Mouse (Mus musculus) thymus, postnatal 25 days (tissue): ENCODE results near the gene Kcnj1.

Experiments
- DNase-seq: peaks from one replicate; pipeline ENCODE4 v3.0.0; 2022

The Kcnj1 gene

DNA sequence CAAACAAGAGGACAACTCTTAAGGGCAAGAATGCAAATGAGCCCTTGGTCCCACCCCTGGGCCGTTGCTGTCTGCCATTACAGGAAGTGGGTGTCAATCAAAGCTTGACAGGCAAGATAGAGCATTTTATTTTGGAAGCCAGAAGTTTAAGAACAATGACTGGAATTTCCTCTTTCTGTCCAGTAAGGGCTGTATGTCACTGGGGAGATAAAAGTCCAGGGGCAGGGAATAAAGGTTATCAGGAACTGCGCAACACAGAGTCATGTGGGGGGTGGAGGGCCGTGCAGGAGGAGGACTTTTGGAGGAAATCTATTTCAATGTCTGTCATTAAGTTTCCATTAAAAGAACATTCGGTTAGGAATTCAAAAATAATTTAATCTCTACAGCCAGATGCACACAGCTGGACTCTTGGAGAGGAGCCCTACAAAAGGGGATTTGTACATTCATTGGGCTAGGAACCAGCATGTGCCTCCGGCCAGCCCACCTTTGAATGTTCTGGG lies 28.4 kb downstream of the Kcnj1 start:
- no peak for DNase-seq

DNA sequence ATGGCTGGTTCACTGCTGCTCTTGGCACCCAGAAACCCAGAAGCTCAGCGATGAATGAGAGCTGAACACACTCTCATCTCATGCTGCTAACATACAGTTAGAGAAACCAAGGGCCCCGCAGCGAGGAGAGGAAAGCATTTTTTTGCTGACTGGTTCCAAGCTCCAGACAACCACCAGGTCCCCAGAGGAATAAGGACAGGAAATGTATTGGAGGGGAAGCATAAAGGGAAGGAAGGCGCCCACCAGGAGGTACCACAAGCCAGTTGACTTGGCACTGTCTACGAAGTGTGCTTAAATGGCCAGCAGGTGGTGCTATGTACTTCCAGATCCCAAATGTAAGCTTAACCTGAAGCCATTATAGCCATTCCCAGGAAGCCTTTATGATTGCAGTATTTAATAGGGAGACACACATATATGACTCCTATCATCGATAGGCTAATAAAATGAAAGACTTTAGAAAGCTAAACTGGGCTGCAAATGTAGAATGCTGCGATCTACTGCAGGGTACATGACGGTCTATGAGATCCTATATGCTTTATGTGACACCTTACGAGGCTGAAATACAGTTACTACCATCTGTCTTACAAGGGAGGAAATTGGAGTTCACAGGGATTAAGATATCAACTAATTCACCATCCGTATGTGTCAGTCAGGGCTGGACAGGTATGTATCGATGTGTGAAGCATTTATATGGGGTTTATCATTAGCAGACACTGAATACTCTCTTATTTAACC lies 33.1 kb downstream of the Kcnj1 start:
- DNase-seq, result peak; percentile 69

DNA sequence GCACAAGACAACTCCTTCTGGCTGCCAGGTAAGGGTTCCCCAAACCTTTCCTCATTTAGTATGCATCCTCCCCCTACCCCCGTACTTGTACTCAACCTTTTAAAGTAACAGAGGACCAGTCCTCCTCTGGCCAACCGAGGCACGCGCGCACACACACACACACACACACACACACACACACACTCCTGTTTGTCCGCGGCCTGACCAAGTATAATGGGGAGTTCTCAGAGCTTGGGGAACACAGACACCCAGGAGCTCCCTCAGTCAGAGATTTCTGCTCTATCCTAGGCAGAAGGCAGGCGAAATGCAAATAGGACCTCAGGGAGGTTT lies 36.4 kb downstream of the Kcnj1 start:
- DNase-seq, result no peak

DNA sequence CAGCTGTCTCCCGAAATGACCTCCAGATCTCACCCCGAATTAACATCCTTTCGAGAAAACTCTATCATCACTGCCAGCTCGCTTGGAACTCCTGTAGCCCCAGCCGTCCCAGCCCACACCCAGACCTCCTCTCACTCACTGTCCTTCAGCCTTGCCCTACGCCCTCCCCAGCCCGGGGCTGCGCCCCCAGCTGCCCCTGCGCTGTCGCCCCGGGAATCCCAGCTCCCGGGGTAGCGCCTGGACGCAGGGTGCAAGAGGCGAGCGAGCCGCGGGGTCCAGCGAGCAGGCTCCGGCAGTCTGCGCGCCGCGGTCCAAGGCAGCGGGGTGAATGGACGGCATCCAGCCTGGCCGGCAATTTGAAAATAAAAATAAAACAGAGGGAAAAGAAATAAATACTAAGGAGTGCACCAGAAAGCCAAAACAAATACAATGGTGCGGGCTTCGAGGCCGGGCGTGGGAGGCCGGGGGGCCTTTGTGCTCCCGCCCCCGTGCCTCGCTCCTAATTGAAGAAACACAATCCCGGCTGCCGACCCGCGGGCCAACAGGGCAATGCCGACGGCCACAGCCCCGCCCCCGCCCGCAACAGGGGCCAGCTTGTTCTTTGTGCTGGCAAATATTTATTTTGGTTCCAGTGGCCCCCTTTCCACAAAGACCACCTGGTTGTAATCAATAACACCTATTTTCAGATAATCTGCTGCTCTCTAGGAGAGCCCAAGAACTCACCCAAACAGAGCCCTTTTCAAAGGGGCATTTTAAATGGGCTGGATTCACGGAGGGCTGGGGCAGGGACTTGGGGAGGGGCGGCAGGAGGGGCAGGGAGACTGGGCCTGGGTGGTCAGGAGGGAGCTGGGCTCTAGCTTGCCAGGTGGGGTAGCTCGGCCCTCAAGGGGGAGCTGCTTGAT lies 37.0 kb downstream of the Kcnj1 start:
- no peak for DNase-seq

DNA sequence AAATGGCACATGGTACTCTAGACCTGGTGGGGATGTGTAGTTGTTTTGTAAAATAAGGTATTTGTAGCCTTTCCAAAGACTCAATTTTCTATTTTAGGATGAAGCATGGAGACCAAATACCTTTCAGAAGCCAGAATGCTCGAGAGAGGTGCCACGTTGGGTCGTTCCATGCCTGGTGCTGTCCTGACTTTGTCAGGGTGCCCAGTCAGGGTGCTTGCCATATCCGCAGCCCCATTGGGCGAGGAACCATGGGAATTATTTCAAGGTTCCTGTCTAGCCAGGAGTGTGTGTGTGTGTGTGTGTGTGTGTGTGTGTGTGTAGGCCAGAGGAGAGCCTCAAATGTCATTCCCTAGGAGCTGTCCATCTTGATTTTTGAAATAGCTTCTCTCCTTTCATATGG lies 38.4 kb downstream of the Kcnj1 start:
- DNase-seq, result no peak

DNA sequence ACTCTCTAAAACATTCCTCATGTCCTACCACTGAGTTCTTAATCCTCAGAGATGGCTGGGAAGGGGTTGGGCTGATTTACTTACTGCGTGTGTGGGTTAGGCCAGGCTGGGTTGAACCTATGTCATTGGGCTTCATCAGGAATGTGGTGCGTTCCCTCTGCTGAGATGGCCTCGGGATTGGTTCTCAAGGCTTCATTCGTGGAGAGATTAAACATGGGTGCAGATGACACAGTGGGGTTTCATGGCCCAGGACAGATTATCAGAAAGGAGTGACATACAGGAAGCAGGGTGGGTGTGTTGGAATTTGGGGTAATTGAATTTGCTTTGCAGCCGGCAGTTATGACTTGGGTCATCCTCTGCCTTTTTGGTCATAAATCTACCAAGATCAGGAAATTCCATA lies 39.2 kb downstream of the Kcnj1 start:
- DNase-seq, result no peak

DNA sequence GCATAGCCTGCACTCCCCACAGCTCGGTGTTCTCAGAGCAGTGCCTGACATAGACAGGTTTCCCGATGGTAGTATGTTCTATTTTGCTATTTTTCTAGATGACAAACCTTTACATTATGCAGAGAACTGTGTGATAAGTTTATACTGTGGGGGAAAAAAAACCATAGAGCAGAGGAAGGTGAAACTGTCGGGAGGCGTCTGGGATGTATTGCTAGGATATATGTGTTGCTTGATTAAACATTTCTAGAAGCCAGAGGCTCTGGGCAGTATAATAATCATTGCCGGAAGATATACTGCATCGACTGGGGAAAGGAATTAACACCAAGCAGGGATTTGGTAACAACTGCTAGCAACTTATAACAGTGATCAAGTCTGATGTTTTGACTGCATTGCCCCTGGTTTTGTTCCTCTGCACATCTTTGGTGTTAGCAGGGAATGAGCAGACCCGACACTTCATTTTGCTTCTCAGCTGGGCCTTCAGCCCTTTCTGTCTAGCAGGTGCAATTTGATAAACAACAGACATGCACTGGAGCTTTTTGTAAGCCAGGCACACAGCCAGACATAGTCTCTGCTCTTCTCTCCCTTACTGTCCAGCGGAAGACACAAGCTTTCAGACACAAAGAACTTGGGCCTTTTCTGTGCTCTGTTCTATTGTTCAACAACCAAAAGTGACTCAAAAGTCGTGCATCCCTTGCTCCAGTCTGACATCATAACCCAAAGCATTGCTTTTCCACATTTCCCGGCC lies 40.7 kb downstream of the Kcnj1 start:
- no peak for DNase-seq

DNA sequence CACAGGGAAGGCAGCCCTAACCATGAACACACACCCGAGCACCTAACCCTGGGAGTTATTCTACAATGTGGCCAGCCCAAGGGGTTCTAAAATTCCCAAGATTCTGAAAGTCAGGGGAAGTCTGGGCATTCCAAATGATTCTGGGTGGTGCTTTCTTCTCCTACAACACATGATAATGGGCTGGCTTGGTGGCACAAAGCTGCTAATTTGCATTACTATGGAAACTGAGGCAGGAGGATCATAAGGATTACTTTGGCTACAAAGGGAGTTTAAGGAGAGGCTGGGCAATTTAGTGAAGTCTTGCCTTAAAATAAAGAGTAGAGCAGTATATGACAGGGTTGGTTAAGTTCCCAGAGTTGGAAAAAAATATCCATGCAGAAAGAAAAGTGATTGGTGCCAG lies 42.7 kb downstream of the Kcnj1 start:
- DNase-seq, result no peak

DNA sequence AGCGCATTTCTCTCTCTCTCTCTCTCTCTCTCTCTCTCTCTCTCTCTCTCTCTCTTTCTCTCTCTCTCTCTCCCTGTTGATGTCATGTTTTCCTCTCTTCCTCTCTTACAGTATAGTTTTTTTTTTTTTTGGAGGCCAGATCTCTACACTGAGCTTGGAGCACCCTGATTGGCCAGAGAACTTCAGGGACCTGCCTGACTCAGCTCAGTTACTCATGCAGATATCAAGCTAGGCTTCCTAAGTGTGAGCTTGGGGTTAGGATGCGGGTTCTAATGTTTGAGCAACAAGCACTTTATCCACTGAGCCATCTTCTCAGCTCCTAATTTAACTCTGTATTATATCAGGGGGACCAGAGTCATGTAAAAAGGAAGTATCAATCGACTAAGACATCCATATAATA lies 43.7 kb downstream of the Kcnj1 start:
- DNase-seq, result no peak

DNA sequence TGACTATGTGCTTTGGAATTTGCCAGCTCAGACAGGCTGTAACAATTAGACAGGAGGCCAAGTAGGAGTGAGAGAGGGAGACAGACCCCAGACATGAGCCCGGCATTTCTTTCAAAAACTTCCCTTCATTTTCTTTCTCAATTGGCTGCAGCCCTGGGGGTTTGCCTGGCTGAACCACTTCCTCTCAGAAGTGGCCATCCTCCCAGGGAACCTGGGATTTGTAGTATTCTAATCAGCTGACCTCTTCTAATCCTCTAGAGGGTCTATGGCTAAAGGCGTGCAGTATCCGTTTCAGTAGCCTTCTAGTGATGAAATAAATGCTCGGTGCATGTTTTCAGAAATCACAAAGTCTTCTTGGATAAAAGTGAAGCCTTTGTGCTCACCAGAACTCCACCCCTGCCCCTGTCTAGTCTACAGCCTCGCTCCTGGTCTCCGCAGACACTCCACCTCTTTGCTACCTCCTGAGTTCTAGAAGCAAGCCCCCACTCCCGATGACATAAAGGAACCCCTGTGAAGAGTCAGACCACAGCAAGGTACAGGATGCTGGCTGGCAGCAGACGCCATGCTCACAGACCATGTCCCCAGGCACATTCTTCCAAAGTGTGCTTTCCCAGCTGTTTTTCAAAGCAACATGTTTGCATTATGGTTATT lies 45.3 kb downstream of the Kcnj1 start:
- no peak for DNase-seq

DNA sequence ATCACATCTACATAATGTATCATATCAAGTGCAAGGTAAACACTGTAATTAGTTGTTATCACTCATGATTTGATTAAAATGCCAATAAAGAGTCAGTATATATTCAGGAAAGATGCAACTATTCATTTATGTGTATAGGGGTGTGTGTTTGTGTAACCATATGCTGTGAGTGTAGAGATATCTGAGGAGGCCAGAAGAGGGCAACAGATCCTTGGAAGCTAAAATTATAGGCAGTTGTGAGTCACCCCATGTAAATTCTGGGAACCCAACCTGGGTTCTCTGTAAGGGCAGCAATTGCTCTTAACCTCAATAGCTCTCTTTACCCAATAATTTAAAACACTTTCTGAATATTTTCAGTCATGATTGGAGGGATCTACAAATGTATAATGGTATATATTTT lies 48.4 kb downstream of the Kcnj1 start:
- no peak for DNase-seq

DNA sequence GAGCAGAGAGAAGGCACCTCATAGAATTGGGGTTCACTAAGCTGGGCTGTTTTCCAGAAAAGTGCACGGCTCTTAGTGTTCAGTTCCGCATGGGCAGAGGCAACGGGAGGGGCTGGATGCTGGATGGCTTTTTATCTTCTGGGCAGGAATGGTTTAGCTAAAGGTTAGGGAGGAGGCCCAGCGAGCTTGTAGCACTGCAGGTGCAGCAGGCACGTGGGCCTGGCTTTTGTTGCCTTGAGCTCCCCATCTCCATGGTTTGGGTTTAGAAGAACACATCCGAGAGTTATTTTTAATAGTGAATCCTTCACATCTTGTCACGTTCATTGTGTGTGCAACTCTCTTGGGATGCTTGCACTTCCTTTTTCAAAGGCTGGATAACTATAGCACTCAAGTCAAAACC lies 53.0 kb downstream of the Kcnj1 start:
- DNase-seq, result no peak

DNA sequence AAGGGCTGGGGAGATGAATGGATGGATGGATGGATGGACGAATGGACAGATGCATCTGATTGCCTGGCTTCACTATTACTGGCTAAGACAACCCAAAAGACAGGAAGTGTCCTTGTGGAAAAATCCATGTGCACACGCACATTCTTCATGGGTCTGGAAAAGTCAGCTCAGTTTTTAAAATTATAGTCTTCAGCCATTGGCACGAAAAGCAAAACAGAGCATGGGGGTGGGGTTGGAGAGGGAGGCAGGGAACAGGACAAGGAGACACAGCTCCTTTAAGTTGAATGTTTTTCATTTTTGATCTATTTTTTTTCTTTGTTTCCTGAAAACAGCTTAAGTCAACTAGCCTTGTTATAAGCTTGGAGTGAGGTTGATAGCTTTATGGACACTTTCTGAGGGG lies 58.8 kb downstream of the Kcnj1 start:
- no peak for DNase-seq

DNA sequence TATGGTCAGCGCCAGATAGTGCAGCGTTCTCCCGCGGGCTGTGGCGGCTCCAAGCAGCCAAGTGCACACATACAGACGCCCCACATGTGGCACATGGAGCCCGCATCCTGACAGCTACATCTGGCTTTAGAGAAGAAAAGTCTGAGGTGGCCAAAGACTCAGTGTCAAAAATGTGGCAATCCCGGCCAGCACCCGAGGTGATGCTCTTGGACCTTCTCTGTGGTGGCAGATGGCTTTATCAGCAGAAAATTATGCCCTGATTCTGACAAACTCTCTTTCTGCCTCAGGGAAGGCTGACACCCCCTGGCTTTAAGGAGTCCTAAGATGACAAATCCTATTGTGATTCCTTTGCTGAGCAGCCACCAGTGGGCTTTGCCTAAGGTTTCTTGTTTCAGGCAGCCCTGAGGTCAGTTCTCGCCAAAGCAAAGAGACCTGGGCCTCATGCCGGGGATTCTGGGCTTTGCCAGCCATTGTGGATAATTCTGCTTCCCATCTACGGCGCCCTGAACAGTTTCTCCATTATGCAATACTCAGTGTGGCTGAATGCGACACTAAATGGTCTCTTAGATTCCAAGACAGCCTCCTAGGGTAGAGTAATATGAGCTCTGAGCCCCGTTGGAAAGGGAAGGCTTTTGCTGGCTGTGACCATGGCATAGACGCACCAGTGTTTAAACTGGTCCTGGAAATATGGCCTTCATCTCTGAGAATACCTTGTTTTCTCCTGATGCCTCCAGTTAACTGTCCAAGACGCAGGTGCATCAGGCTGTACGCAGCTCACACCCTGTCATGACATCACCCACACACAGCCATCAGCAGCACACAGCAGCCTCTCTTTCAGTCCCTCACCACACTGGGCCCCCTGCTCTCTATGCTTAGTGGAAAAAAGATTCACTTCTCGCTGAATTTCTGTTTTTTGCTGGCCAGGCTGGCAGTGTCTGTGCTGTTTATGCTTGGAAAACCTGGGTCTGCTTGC lies 62.2 kb downstream of the Kcnj1 start:
- no peak for DNase-seq

DNA sequence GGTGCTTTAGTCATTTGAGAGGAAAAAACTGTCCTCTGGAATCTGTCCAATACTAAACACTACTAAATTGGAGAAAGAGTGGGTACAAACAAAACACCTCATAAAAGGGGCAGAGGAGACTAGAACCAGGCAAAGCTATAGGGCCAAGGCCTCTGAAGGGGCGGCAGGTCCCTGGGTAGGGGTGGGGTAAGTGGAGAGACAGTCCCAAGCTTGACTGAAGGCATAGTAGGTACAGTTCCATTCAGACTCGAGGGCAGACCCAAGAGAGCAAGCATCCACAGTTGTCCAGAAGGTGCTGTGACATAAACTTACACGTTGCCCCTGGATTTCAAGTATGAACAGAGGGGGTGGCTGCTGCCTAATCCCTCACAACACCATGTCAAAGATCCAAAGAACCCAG lies 70.8 kb downstream of the Kcnj1 start:
- no peak for DNase-seq

DNA sequence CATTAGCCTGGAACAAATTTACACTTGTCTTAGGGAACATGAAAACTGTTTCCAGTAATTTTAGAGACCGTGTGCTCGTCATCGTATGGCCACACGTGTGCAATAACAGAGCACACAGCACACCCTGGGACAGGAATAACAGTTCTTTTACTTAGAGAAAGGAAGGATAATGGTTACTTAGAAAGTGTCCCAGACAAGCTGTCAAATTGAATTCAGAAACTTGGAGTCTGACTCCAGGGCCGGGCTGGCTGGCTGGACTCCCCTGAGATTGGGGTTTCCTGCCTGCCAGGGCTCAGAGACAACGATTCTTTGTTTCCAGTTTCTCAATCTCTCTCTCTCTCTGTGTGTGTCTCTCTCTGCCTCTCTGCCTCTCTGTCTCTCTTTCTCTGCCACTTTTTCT lies 71.5 kb downstream of the Kcnj1 start:
- DNase-seq, result no peak

DNA sequence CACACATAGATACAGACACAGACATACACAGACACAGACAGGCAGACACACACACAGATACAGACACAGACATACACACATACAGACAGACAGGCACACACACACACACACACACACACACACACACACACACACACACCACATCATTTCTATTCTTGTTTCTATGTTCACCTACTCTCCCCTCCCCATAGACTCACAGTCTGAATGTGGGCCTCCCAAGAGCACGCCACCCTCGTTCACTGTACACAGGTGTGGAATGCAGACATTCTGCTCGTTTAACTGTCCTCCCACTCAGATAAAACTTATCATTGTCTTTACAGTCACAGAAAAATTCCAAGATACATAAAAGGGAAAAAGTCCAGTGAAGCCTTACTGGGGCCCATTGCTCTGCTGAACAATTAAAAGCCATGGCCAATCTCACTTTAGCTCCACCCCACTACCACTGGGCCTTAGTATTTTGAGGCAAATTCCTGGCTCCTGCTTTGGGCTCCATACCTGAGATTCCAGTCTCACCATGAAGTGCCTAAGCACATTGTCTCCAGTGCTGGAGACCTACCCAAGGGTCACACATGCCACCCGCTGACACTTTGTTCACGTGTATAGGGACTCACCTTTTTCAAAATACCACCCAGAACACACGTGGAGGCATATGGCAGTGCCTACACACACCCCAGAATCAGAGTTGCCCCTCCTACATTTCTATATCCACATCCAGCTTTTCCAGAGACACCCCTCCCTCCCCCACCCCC lies 72.3 kb downstream of the Kcnj1 start:
- DNase-seq, result no peak

DNA sequence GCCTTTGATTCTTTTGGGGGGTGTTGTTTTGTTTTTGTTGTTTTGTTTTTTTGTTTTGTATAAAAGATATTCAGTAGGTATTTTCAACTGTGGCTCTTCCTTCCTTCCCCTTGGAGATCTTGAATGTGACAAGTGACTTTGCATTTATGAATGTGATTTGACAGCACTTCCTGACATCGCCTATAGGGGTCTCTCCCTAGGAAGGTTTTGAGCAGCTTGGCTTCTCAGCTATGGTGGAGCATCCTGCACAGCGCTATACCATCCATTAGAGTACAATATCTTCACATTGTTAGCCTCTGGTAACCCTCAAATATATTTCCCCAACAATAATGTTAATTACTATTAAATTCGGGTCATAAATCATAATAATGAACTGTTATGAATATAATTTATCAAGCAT lies 73.5 kb downstream of the Kcnj1 start:
- peak; percentile 59 for DNase-seq

DNA sequence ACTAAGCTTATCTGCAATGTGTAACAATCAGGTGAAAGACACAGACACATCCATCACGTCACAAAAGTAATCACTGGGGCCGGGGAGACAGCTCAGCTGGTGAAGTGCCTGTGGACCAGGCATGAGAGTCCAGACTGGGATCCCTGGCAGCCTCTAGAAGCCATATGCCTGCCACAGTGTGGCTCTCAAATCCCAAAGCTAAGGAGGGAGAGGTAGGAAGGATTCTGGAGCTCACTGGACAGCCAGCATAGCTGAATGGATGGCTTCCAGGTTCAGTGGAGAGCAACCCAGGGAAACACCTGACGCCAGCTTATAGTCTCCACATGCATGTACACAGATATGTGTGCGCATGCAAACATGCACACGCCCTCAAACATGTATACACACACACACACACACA lies 76.5 kb downstream of the Kcnj1 start:
- DNase-seq, result no peak
